In genomic region chr2:121412843-121413386, GRCm38 (mm10) we compare ENCODE assay signal across 8 mouse cellular contexts. TPM values are rescaled to one million over a fixed set of nuclear protein-coding genes. Genes with fewer than 3 reads are reported as not detected.
DNase-seq lines count a peak whose midpoint lies in the region; ATAC-seq and TF ChIP-seq lines count a peak whose summit lies in the region.

No protein-coding gene starts in this region.

- peak; percentile 23; the same call in 1 of the 2 replicates for ATAC-seq in cerebellum, adult (ENCODE audit: insufficient number of reproducible peaks, low FRiP score, low TSS enrichment)
- no peak for ATAC-seq in heart, embryonic 15.5 days (replicated peaks; ENCODE audit: insufficient number of reproducible peaks, insufficient read depth, low FRiP score, low read depth)
- no peak for ATAC-seq in liver, embryonic 16.5 days (ENCODE audit: low read depth)
- no peak for ATAC-seq in CD4-positive, CD25-positive, alpha-beta regulatory T cell, adult 4 months

- no peaks in the 10 kb centered on the region for H3K27me3 ChIP-seq in spleen, adult 2 months (ENCODE audit: control insufficient read depth, insufficient read depth, low read length)
- H3K27me3 ChIP-seq in heart, embryonic 15.5 days, result no peaks in the 10 kb centered on the region
- H3K27me3 ChIP-seq in liver, embryonic 16.5 days (ENCODE audit: control insufficient read depth, insufficient read depth, low read depth, low read length), result no peaks in the 10 kb centered on the region

- no peak for TF ChIP-seq CTCF in spleen, adult 2 months (IDR thresholded peaks at IDR 0.05; ENCODE audit: extremely low read depth, insufficient read depth, insufficient read length, insufficient replicate concordance)

- H3K27ac ChIP-seq in spleen, adult 2 months (ENCODE audit: insufficient read depth, low read length), result peak overlapping the region; percentile 91
- peak overlapping the region; percentile 99 for H3K27ac ChIP-seq in heart, embryonic 15.5 days
- peak overlapping the region; percentile 87 for H3K27ac ChIP-seq in liver, embryonic 16.5 days (ENCODE audit: low read length)

- H3K9ac ChIP-seq in heart, embryonic 15.5 days, result peak overlapping the region; percentile 100
- peak overlapping the region; percentile 91 for H3K9ac ChIP-seq in liver, embryonic 16.5 days (ENCODE audit: low read depth, low read length)

- no peak for TF ChIP-seq POLR2A in spleen, adult 2 months (IDR thresholded peaks at IDR 0.05; ENCODE audit: low read depth, low read length)

- no peak for DNase-seq in cerebellum, adult 9-11 months
- DNase-seq in spleen, adult 2 months (ENCODE audit: low read depth in 1 of 2, low spot score in 2 of 2), result peak; percentile 5 to 15
- DNase-seq in spleen, adult 18-20 months, result no peak
- DNase-seq in right cerebral cortex, postnatal 25 days, result no peak

- H3K36me3 ChIP-seq in spleen, adult 2 months (ENCODE audit: control insufficient read depth, insufficient read depth, low read length), result peaks cover 3% of the 10 kb centered on the region; the same call in 1 of the 2 replicates
- peaks cover 5% of the 10 kb centered on the region for H3K36me3 ChIP-seq in heart, embryonic 15.5 days
- no peaks in the 10 kb centered on the region for H3K36me3 ChIP-seq in liver, embryonic 16.5 days (ENCODE audit: control insufficient read depth, insufficient read depth)

- WGBS in spleen, adult 2 months, result 5% methylated on average over 4 of the region's 4 CpGs
- 6% methylated on average over 4 of the region's 4 CpGs for WGBS in heart, embryonic 15.5 days
- WGBS in liver, embryonic 16.5 days (ENCODE audit: insufficient replicate concordance), result under 1% methylated on average over 4 of the region's 4 CpGs

- peak overlapping the region; percentile 100 for H3K4me3 ChIP-seq in spleen, adult 2 months (ENCODE audit: extremely low read depth, insufficient read depth, insufficient read length)
- peak overlapping the region; percentile 100 for H3K4me3 ChIP-seq in heart, embryonic 15.5 days
- peak overlapping the region; percentile 95 for H3K4me3 ChIP-seq in liver, embryonic 16.5 days (ENCODE audit: low read depth, low read length)

- H3K4me2 ChIP-seq in heart, embryonic 15.5 days, result peak overlapping the region; percentile 72
- peak overlapping the region; percentile 85 for H3K4me2 ChIP-seq in liver, embryonic 16.5 days (ENCODE audit: low read depth, low read length)

- H3K9me3 ChIP-seq in heart, embryonic 15.5 days (replicated peaks), result no peaks in the 10 kb centered on the region
- H3K9me3 ChIP-seq in liver, embryonic 16.5 days (replicated peaks; ENCODE audit: control insufficient read depth, low read length), result no peaks in the 10 kb centered on the region

- no peaks in the 10 kb centered on the region; the same call in 1 of the 2 replicates for H3K4me1 ChIP-seq in spleen, adult 2 months (ENCODE audit: control insufficient read depth, insufficient read depth, insufficient read length)
- H3K4me1 ChIP-seq in heart, embryonic 15.5 days (replicated peaks), result peaks cover 18% of the 10 kb centered on the region
- H3K4me1 ChIP-seq in liver, embryonic 16.5 days (ENCODE audit: control insufficient read depth, low read depth, low read length), result peaks cover 18% of the 10 kb centered on the region

RNA-seq across cellular contexts. Expression of gene Pdia3, which starts 0.7 kb away (rescaled TPM):
- 214 and 398 TPM in 2 replicates for polyA plus RNA-seq in spleen, adult 2 months (2012; rRNA removed)
- 441 and 490 TPM in 2 replicates for polyA plus RNA-seq in heart, embryonic 15.5 days (2015; fragmentation: Nextera tagmentation; extraction: Ambion mirVana)
- polyA plus RNA-seq in liver, embryonic 16.5 days (2015; fragmentation: Nextera tagmentation; extraction: Ambion mirVana), result 302 and 304 TPM in 2 replicates
- polyA plus RNA-seq in CD4-positive, CD25-positive, alpha-beta regulatory T cell, adult 4 months (2017; shearing (Covaris generic)), result 100 to 1,000 TPM; 665 to 860 TPM

RNA-seq across cellular contexts. Expression of gene Catsper2, which starts 0.7 kb away (rescaled TPM):
- polyA plus RNA-seq in spleen, adult 2 months (2012; rRNA removed), result 0.89 and 0.97 TPM in 2 replicates
- polyA plus RNA-seq in heart, embryonic 15.5 days (2015; fragmentation: Nextera tagmentation; extraction: Ambion mirVana), result 2.0 and 2.5 TPM in 2 replicates
- 0.63 and 0.78 TPM in 2 replicates for polyA plus RNA-seq in liver, embryonic 16.5 days (2015; fragmentation: Nextera tagmentation; extraction: Ambion mirVana)
- polyA plus RNA-seq in CD4-positive, CD25-positive, alpha-beta regulatory T cell, adult 4 months (2017; shearing (Covaris generic)), result 1 to 10 TPM; 2.3 to 3.4 TPM

RNA-seq across cellular contexts. Expression of gene Strc, which starts 25.9 kb away (rescaled TPM):
- polyA plus RNA-seq in spleen, adult 2 months (2012; rRNA removed), result 0.05 and 0.07 TPM in 2 replicates
- polyA plus RNA-seq in heart, embryonic 15.5 days (2015; fragmentation: Nextera tagmentation; extraction: Ambion mirVana), result not detected in 2 replicates
- not detected in 2 replicates for polyA plus RNA-seq in liver, embryonic 16.5 days (2015; fragmentation: Nextera tagmentation; extraction: Ambion mirVana)
- polyA plus RNA-seq in CD4-positive, CD25-positive, alpha-beta regulatory T cell, adult 4 months (2017; shearing (Covaris generic)), result under 1 TPM; 0.10 to 0.35 TPM

RNA-seq across cellular contexts. Expression of gene Ell3, which starts 31.2 kb away (rescaled TPM):
- polyA plus RNA-seq in spleen, adult 2 months (2012; rRNA removed), result 22.8 and 26.6 TPM in 2 replicates
- 1.00 and 1.6 TPM in 2 replicates for polyA plus RNA-seq in heart, embryonic 15.5 days (2015; fragmentation: Nextera tagmentation; extraction: Ambion mirVana)
- polyA plus RNA-seq in liver, embryonic 16.5 days (2015; fragmentation: Nextera tagmentation; extraction: Ambion mirVana), result 3.4 and 3.6 TPM in 2 replicates
- 1 to 10 TPM; 1.6 to 1.7 TPM for polyA plus RNA-seq in CD4-positive, CD25-positive, alpha-beta regulatory T cell, adult 4 months (2017; shearing (Covaris generic))

RNA-seq across cellular contexts. Expression of gene Serf2, which starts 36.1 kb away (rescaled TPM):
- 206 and 255 TPM in 2 replicates for polyA plus RNA-seq in spleen, adult 2 months (2012; rRNA removed)
- polyA plus RNA-seq in heart, embryonic 15.5 days (2015; fragmentation: Nextera tagmentation; extraction: Ambion mirVana), result 466 and 549 TPM in 2 replicates
- polyA plus RNA-seq in liver, embryonic 16.5 days (2015; fragmentation: Nextera tagmentation; extraction: Ambion mirVana), result 209 and 224 TPM in 2 replicates
- 100 to 1,000 TPM; 677 to 841 TPM for polyA plus RNA-seq in CD4-positive, CD25-positive, alpha-beta regulatory T cell, adult 4 months (2017; shearing (Covaris generic))

Comparison
In these comparisons a context has a peak if more than half of its experiments do, and no peak if none do; other contexts are left out.
1. DNase-seq: peak in spleen, adult 2 months (2 of 2); none in cerebellum, adult 9-11 months (single experiment), spleen, adult 18-20 months (0 of 2) and right cerebral cortex, postnatal 25 days (single experiment).
2. Peak in every context shown above with its lines, with median percentiles within 50 percentile points of each other: H3K27ac ChIP-seq and H3K4me3 ChIP-seq.